Mouse (Mus musculus): ENCODE data around the gene Gkn2.

Gkn2 gene

GRCm38 (mm10) chr6:87399886-87400566 lies 26.9 kb downstream of the Gkn2 start:
- no peak for DNase-seq (ENCODE audit: low read depth, low spot score)

GRCm38 (mm10) chr6:87401456-87401855 lies 28.3 kb downstream of the Gkn2 start:
- no peak for DNase-seq (ENCODE audit: low read depth, low spot score)

- no peak for DNase-seq (ENCODE audit: low read depth, low spot score)
Observed at GRCm38 (mm10) chr6:87412011-87412410, 38.9 kb downstream of the Gkn2 start.

GRCm38 (mm10) chr6:87422304-87422703 lies 49.1 kb downstream of the Gkn2 start:
- no peak for DNase-seq (ENCODE audit: low read depth, low spot score)

GRCm38 (mm10) chr6:87424037-87424816 lies 51.1 kb downstream of the Gkn2 start:
- no peak for DNase-seq (ENCODE audit: low read depth, low spot score)

- DNase-seq (ENCODE audit: low read depth, low spot score), result no peak
Observed at GRCm38 (mm10) chr6:87426954-87427353, 53.8 kb downstream of the Gkn2 start.

- DNase-seq (ENCODE audit: low read depth, low spot score), result no peak
Observed at GRCm38 (mm10) chr6:87427616-87428015, 54.5 kb downstream of the Gkn2 start.

- DNase-seq (ENCODE audit: low read depth, low spot score), result no peak
Observed at GRCm38 (mm10) chr6:87428487-87429044, 55.4 kb downstream of the Gkn2 start, which contains the start of gene Bmp10. Gene Bmp10 (plus strand): TSS chr6:87428994.

Data from WW6 (cell line).